Mouse (Mus musculus) midbrain, embryonic 10.5 days (tissue): ENCODE measurements around the gene Nploc4. TPM values are rescaled to one million over a fixed set of nuclear protein-coding genes. Genes with fewer than 3 reads are reported as not detected.

ENCODE experiments used
- DNase-seq: peaks from one replicate; pipeline ENCODE4 v3.0.0-alpha.2; 2017; ENCODE audit warnings: low spot score
- H3K27ac ChIP-seq: fragments of 300-500 bp; sonication (generic); replicated peaks from 2 replicates; pipeline ENCODE4 v1.5.1; 2016; ENCODE audit warnings: mild to moderate bottlenecking
- H3K27me3 ChIP-seq: fragments of 300-500 bp; sonication (generic); 2 replicates; pipeline ENCODE4 v1.6.1; 2016; ENCODE audit warnings: low read depth, mild to moderate bottlenecking; ENCODE audit not compliant: poor library complexity, severe bottlenecking
- H3K36me3 ChIP-seq: fragments of 300-500 bp; sonication (generic); 2 replicates; pipeline ENCODE4 v1.6.1; 2016; ENCODE audit warnings: mild to moderate bottlenecking, moderate library complexity
- H3K4me1 ChIP-seq: fragments of 300-500 bp; sonication (generic); 2 replicates; pipeline ENCODE4 v1.6.1; 2016
- H3K4me3 ChIP-seq: fragments of 300-500 bp; sonication (generic); 2 replicates; pipeline ENCODE4 v1.5.1; 2016; ENCODE audit warnings: mild to moderate bottlenecking, moderate library complexity
- H3K9me3 ChIP-seq: fragments of 300-500 bp; sonication (generic); replicated peaks from 2 replicates; pipeline ENCODE4 v1.6.1; 2016; ENCODE audit warnings: mild to moderate bottlenecking
- WGBS: fragments of 180-500 bp; shearing (Covaris S2); methylation state at CpG from one replicate; pipeline ENCODE4 v1.1.7; 2016; 5-methylcytosine and 5-hydroxymethylcytosine counted together
- polyA plus RNA-seq: library from polyadenylated mRNA; unstranded; fragments of >200 nt; fragmentation: Nextera tagmentation; extraction: Ambion mirVana; gene quantifications from 2 replicates; pipeline ENCODE4 v1.2.1, GENCODE M21; 2016

The Nploc4 gene
- polyA plus RNA-seq, 1 experiment from 2014 or later: 45.1 TPM

DNA sequence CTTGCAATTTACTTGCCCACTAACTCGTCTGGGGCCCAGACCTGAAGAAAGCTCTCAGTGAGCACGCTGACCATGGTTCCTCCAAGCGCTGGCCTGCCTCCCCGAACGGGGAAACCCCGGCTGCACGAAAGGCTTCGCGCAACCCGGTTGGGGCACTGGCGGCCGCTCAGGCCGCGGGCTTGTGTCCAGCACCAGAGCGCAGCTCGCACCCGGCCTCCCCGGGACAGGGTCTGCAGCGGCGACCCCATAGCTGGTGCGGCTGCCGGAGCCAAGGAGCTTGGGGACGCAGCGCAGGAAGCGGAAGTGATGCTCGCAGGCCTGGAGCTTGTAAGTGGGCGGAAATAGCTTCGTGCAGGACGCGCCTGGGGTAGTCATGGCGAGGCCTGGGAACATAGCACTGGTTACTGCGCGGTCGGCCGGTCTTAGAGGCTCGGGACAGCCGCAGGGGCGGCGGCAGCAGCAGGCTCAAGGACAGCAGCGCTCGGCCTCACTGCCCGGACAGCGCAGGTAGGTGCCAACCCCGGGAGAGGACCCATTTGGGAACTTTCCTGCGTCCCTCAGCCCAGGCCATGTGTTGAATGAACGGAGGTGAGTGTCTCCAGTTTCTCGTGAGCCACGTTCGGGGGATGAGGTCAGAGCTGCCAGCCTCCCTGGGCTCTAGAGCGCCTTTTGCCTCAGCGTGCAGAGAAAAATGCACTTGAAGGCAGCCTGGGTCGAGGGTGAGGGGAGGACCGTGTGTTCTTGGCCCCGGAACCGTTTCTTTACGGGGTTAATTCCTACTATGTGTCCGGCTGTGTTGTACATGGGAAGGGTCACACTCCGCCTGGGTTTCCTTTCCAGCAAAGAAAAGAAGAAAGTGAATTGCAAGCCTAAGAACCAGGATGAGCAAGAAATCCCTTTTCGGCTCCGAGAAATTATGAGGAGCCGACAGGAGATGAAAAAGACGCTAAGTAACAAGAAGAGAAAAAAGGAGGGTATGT, 20.6 kb upstream of the Nploc4 start, which contains the start of the genes Oxld1 and Ccdc137:
Gene Oxld1 (minus strand): TSS at position 297 of the 980 bp plus-strand sequence.
Gene Ccdc137 (plus strand): TSS at position 344 of the 980 bp plus-strand sequence.
- Histone ChIP-seq H3K9me3 (no peaks in the 10 kb centered on the region), H3K36me3 (peaks cover 44% of the 10 kb centered on the region), H3K4me3 (peak within 1 kb of the TSS; percentile 94), H3K27me3 (no peaks in the 10 kb centered on the region), H3K4me1 (peaks cover 27% of the 10 kb centered on the region), H3K27ac (peak within 1 kb of the TSS; percentile 94)
- peak; percentile 88 for DNase-seq
- WGBS: 5% methylated on average over 62 of the region's 62 CpGs

GRCm38 (mm10) chr11:120457370-120457769, 19.9 kb upstream of the Nploc4 start:
- 43% methylated on average over 14 of the region's 14 CpGs for WGBS
- H3K4me3 ChIP-seq: peak overlapping the region; percentile 94
- no peak for DNase-seq
- H3K4me1 ChIP-seq: peaks cover 27% of the 10 kb centered on the region
- H3K9me3 ChIP-seq: no peaks in the 10 kb centered on the region
- H3K27me3 ChIP-seq: no peaks in the 10 kb centered on the region
- peaks cover 37% of the 10 kb centered on the region for H3K36me3 ChIP-seq
- H3K27ac ChIP-seq: peak overlapping the region; percentile 94

- no peak overlapping the region for H3K27ac ChIP-seq
- no peak for DNase-seq
- H3K36me3 ChIP-seq: peaks cover 19% of the 10 kb centered on the region
- 91% methylated on average over 7 of the region's 7 CpGs for WGBS
- no peaks in the 10 kb centered on the region for H3K27me3 ChIP-seq
- no peaks in the 10 kb centered on the region for H3K9me3 ChIP-seq
- no peak overlapping the region for H3K4me3 ChIP-seq
- H3K4me1 ChIP-seq: peaks cover 30% of the 10 kb centered on the region
These were observed 17.9 kb upstream of the Nploc4 start for GRCm38 (mm10) chr11:120455413-120455812.

DNA sequence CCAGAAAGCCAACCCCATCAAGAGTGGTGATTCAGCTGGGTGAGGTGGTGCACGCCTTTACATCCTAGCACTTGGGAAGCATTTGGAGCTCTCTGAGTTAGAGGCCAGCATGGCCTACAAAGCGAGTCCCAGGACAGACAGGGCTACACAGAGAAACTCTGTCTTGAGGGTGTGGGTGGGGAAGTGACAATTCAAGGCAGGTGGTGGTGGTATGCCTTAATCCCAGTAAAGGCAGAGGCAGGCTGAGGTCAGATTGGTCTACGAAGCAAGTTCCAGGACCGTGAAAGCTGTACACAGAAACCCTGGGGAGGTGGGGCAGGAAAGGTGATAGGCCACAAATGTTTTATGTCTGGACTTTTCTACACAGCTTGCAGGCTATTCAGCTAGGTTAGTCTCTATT, 17.5 kb upstream of the Nploc4 start:
- no peak for DNase-seq
- peaks cover 30% of the 10 kb centered on the region for H3K4me1 ChIP-seq
- H3K27ac ChIP-seq: no peak overlapping the region
- 91% methylated on average over 4 of the region's 4 CpGs for WGBS
- no peaks in the 10 kb centered on the region for H3K9me3 ChIP-seq
- no peaks in the 10 kb centered on the region for H3K27me3 ChIP-seq
- H3K4me3 ChIP-seq: no peak overlapping the region
- peaks cover 15% of the 10 kb centered on the region for H3K36me3 ChIP-seq

DNA sequence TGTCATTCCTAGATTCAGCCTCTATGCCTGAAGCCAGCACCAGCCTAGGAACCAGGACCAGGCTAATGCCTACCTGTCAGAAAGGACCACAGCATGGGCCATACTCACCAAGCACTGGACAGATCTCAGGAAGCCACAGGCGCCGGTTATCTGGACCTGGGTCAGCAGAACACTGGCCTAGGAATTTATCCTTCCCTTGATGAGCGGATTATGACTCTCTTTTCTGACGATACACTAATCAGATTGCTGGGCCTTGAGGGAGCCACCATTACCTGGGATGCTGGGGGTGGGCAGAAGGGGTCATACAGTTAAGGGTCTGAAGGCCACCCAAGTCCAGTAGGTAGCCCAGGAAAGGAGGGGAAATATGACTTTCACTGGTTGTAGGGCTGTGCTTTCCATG, 15.8 kb upstream of the Nploc4 start, which contains the start of gene Pde6g:
Gene Pde6g (minus strand): TSS at position 195 of the 400 bp plus-strand sequence.
- Histone ChIP-seq H3K9me3 (no peaks in the 10 kb centered on the region), H3K4me3 (no peak within 1 kb of the TSS), H3K27ac (no peak within 1 kb of the TSS), H3K4me1 (peaks cover 18% of the 10 kb centered on the region), H3K27me3 (no peaks in the 10 kb centered on the region), H3K36me3 (peaks cover 5% of the 10 kb centered on the region)
- WGBS: 87% methylated on average over 4 of the region's 4 CpGs
- no peak for DNase-seq

GRCm38 (mm10) chr11:120452246-120452645, 14.7 kb upstream of the Nploc4 start:
- WGBS: 66% methylated on average over 3 of the region's 3 CpGs
- Histone ChIP-seq H3K27ac (no peak overlapping the region), H3K27me3 (no peaks in the 10 kb centered on the region), H3K4me3 (no peak overlapping the region), H3K4me1 (peaks cover 9% of the 10 kb centered on the region), H3K9me3 (no peaks in the 10 kb centered on the region), H3K36me3 (peaks cover 5% of the 10 kb centered on the region)
- DNase-seq: no peak

- no peaks in the 10 kb centered on the region for H3K36me3 ChIP-seq
- H3K4me3 ChIP-seq: no peak overlapping the region
- WGBS: 83% methylated on average over 7 of the region's 7 CpGs
These were observed 9.7 kb upstream of the Nploc4 start for GRCm38 (mm10) chr11:120447179-120447578.

DNA sequence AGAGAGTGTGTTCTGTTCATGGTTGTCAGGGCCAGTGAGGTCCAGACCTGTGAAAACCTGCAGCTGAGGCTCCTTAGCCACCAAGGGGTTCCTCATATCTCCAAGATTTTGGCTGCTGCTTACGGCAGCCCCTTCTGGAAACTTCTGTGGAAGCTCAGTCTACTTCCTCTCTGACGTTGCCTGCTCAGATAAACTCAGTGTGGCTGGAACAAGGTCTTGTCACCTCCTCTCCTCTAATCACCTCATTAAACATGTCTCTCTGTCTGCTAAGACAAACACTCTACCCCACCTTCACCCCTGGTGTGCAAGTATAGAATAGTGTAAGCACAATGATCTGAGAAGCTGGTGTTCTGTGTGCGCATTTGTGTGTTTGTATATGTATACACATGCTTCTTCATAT, 8.0 kb upstream of the Nploc4 start:
- no peak for DNase-seq
- Histone ChIP-seq H3K4me3 (no peak overlapping the region), H3K4me1 (no peaks in the 10 kb centered on the region), H3K36me3 (no peaks in the 10 kb centered on the region), H3K27ac (no peak overlapping the region), H3K9me3 (no peaks in the 10 kb centered on the region), H3K27me3 (no peaks in the 10 kb centered on the region)
- 79% methylated on average over 3 of the region's 3 CpGs for WGBS

More at GRCm38 (mm10) chr11:120447179-120447578, 9.7 kb upstream of the Nploc4 start:
- no peaks in the 10 kb centered on the region for H3K9me3 ChIP-seq
- 0 out of 2 replicates have a peak, but pooled peaks cover 2% of the 10 kb centered on the region for H3K4me1 ChIP-seq
- H3K27me3 ChIP-seq: no peaks in the 10 kb centered on the region
- no peak overlapping the region for H3K27ac ChIP-seq
- no peak for DNase-seq

GRCm38 (mm10) chr11:120444106-120444505, 6.6 kb upstream of the Nploc4 start:
- H3K36me3 ChIP-seq: no peaks in the 10 kb centered on the region
- H3K4me1 ChIP-seq: no peaks in the 10 kb centered on the region
- no peaks in the 10 kb centered on the region for H3K27me3 ChIP-seq
- H3K9me3 ChIP-seq: no peaks in the 10 kb centered on the region
- no peak overlapping the region for H3K27ac ChIP-seq
- 75% methylated on average over 6 of the region's 6 CpGs for WGBS
- no peak overlapping the region for H3K4me3 ChIP-seq
- DNase-seq: no peak

DNA sequence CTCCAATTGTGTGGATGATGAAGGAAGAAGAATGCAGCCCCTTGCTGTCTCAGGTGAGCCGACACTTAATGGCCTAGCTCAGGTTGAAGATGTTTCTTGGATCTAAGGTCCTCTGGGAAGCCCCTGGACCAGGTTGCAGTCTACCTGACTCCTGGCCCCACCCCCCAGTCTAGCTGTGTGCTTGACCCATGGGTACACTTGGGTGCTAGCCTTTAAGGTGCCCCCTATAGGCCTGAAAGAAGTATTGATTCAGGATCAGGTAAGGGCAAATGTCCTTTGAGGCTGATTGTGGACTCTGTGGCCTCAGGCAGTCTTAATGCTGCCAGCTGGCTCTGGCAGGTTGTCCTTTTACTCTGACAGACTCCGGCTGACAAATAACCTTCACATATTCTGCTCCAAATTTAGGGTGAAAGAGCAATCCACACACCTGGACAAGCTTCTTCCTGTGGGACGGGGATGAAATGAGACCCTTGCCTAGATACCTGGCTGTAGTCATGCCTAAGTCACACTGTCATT, 5.3 kb upstream of the Nploc4 start:
- Histone ChIP-seq H3K9me3 (no peaks in the 10 kb centered on the region), H3K27ac (no peak overlapping the region), H3K4me3 (peak overlapping the region; percentile 3; the same call in 1 of the 2 replicates), H3K27me3 (no peaks in the 10 kb centered on the region), H3K36me3 (no peaks in the 10 kb centered on the region), H3K4me1 (no peaks in the 10 kb centered on the region)
- no peak for DNase-seq
- 91% methylated on average over 3 of the region's 3 CpGs for WGBS

DNA sequence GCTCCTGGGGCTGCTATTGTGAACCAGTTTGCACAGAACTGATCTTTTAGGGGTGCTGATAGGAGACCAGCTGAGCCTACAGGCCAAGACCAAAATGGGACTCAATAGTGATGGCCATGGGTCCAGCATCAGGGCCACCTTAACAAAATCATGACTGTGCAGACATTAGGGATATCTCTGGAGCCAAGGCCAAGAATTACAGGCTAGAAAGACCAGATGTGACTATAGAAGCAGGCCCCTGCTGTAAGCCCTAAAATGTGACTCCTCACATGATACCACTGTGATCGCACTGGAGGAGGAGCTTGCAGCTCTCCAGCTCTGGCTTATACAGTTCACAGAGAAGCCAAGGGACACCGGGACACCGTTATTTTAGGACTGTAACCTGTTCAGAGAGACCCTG, 4.8 kb upstream of the Nploc4 start, which contains the start of gene Tspan10:
Gene Tspan10 (plus strand): TSS at position 301 of the 400 bp plus-strand sequence.
- Histone ChIP-seq H3K4me1 (0 out of 2 replicates have a peak, but pooled peaks cover 5% of the 10 kb centered on the region), H3K36me3 (no peaks in the 10 kb centered on the region), H3K27me3 (no peaks in the 10 kb centered on the region), H3K4me3 (peak within 1 kb of the TSS; percentile 3; the same call in 1 of the 2 replicates), H3K27ac (no peak within 1 kb of the TSS), H3K9me3 (no peaks in the 10 kb centered on the region)
- 91% methylated on average over 3 of the region's 3 CpGs for WGBS
- no peak for DNase-seq

- WGBS: 34% methylated on average over 12 of the region's 12 CpGs
- DNase-seq: no peak
- Histone ChIP-seq H3K4me1 (peaks cover 18% of the 10 kb centered on the region), H3K4me3 (peak overlapping the region; percentile 81), H3K27ac (peak overlapping the region; percentile 96), H3K9me3 (no peaks in the 10 kb centered on the region), H3K36me3 (peaks cover 24% of the 10 kb centered on the region), H3K27me3 (no peaks in the 10 kb centered on the region)
These were observed 413 bp upstream of the Nploc4 start for GRCm38 (mm10) chr11:120437857-120438385.
